Mouse (Mus musculus) embryonic facial prominence, embryonic 12.5 days (tissue): ENCODE measurements around the gene Ank. TPM values are rescaled to one million over a fixed set of nuclear protein-coding genes. Genes with fewer than 3 reads are reported as not detected.

ENCODE experiments used
- ATAC-seq: fragments of 200-750 bp; cut with Nextera tagmentation; 2 replicates; pipeline ENCODE4 v1.8.0; 2017; ENCODE audit not compliant: insufficient number of reproducible peaks, insufficient read depth, low FRiP score, low TSS enrichment
- H3K27ac ChIP-seq: fragments of 300-500 bp; sonication (generic); 2 replicates; pipeline ENCODE4 v1.5.1; 2016; ENCODE audit warnings: mild to moderate bottlenecking
- H3K27me3 ChIP-seq: fragments of 300-500 bp; sonication (generic); 2 replicates; pipeline ENCODE4 v1.6.1; 2016; ENCODE audit warnings: mild to moderate bottlenecking, moderate library complexity
- H3K36me3 ChIP-seq: fragments of 300-500 bp; sonication (generic); 2 replicates; pipeline ENCODE4 v1.6.1; 2016; ENCODE audit warnings: mild to moderate bottlenecking
- H3K4me1 ChIP-seq: fragments of 300-500 bp; sonication (generic); 2 replicates; pipeline ENCODE4 v1.6.1; 2016
- H3K4me2 ChIP-seq: fragments of 300-500 bp; sonication (generic); replicated peaks from 2 replicates; pipeline ENCODE4 v1.6.1; 2016; ENCODE audit warnings: mild to moderate bottlenecking, moderate library complexity
- H3K4me3 ChIP-seq: fragments of 300-500 bp; sonication (generic); 2 replicates; pipeline ENCODE4 v1.5.1; 2016; ENCODE audit warnings: mild to moderate bottlenecking
- H3K9ac ChIP-seq: fragments of 300-500 bp; sonication (generic); 2 replicates; pipeline ENCODE4 v1.6.1; 2016; ENCODE audit warnings: mild to moderate bottlenecking, moderate library complexity
- H3K9me3 ChIP-seq: fragments of 300-500 bp; sonication (generic); 2 replicates; pipeline ENCODE4 v1.6.1; 2016; ENCODE audit warnings: mild to moderate bottlenecking, moderate library complexity
- WGBS: fragments of 180-500 bp; shearing (Covaris S2); methylation state at CpG from one replicate; pipeline ENCODE4 v1.1.7; 2016; 5-methylcytosine and 5-hydroxymethylcytosine counted together
- polyA plus RNA-seq: library from polyadenylated mRNA; unstranded; fragments of >200 nt; fragmentation: Nextera tagmentation; extraction: Ambion mirVana; gene quantifications from 2 replicates; pipeline ENCODE4 v1.2.1, GENCODE M21; 2016

Ank gene
- polyA plus RNA-seq, 1 experiment from 2014 or later: 9.7 TPM

- Histone ChIP-seq H3K4me1 (no peaks in the 10 kb centered on the region), H3K27ac (no peak overlapping the region), H3K27me3 (no peaks in the 10 kb centered on the region), H3K4me3 (no peak overlapping the region), H3K4me2 (no peak overlapping the region), H3K9ac (no peak overlapping the region), H3K36me3 (no peaks in the 10 kb centered on the region), H3K9me3 (no peaks in the 10 kb centered on the region)
- no peak for ATAC-seq
- WGBS: 86% methylated on average over 3 of the region's 3 CpGs
These were observed 116.0 kb downstream of the Ank start for GRCm38 (mm10) chr15:27582428-27582827.

GRCm38 (mm10) chr15:27583042-27583441 is 116.6 kb downstream of the Ank start:
- H3K27ac ChIP-seq: no peak overlapping the region
- no peak for ATAC-seq
- no peaks in the 10 kb centered on the region for H3K27me3 ChIP-seq
- no peaks in the 10 kb centered on the region for H3K36me3 ChIP-seq
- no peaks in the 10 kb centered on the region for H3K4me1 ChIP-seq
- H3K9ac ChIP-seq: no peak overlapping the region
- no peak overlapping the region for H3K4me2 ChIP-seq
- no peak overlapping the region for H3K4me3 ChIP-seq
- WGBS: 79% methylated on average over 4 of the region's 4 CpGs
- H3K9me3 ChIP-seq: no peaks in the 10 kb centered on the region

GRCm38 (mm10) chr15:27583620-27584019 is 117.1 kb downstream of the Ank start:
- Histone ChIP-seq H3K9ac (no peak overlapping the region), H3K27me3 (no peaks in the 10 kb centered on the region), H3K27ac (no peak overlapping the region), H3K4me2 (no peak overlapping the region), H3K36me3 (no peaks in the 10 kb centered on the region), H3K4me3 (no peak overlapping the region), H3K4me1 (no peaks in the 10 kb centered on the region), H3K9me3 (no peaks in the 10 kb centered on the region)
- ATAC-seq: no peak
- WGBS: 93% methylated on average over 6 of the region's 6 CpGs

- no peak overlapping the region for H3K4me3 ChIP-seq
- 78% methylated on average over 4 of the region's 4 CpGs for WGBS
- H3K4me2 ChIP-seq: no peak overlapping the region
- H3K27ac ChIP-seq: no peak overlapping the region
- H3K9ac ChIP-seq: no peak overlapping the region
- peaks cover 8% of the 10 kb centered on the region; the same call in 1 of the 2 replicates for H3K36me3 ChIP-seq
- no peaks in the 10 kb centered on the region for H3K27me3 ChIP-seq
- H3K4me1 ChIP-seq: no peaks in the 10 kb centered on the region
- H3K9me3 ChIP-seq: no peaks in the 10 kb centered on the region
- no peak for ATAC-seq
These were observed 119.1 kb downstream of the Ank start for GRCm38 (mm10) chr15:27585466-27586092.

GRCm38 (mm10) chr15:27586093-27586480 is 119.6 kb downstream of the Ank start:
- no peak overlapping the region for H3K9ac ChIP-seq
- no peak overlapping the region for H3K27ac ChIP-seq
- H3K4me3 ChIP-seq: no peak overlapping the region
- H3K27me3 ChIP-seq: no peaks in the 10 kb centered on the region
- no peak for ATAC-seq
- H3K4me1 ChIP-seq: no peaks in the 10 kb centered on the region
- no peak overlapping the region for H3K4me2 ChIP-seq
- 87% methylated on average over 5 of the region's 5 CpGs for WGBS
- peaks cover 13% of the 10 kb centered on the region for H3K36me3 ChIP-seq
- H3K9me3 ChIP-seq: no peaks in the 10 kb centered on the region

- no peaks in the 10 kb centered on the region for H3K9me3 ChIP-seq
- peaks cover 22% of the 10 kb centered on the region for H3K36me3 ChIP-seq
- no peak overlapping the region for H3K9ac ChIP-seq
- no peaks in the 10 kb centered on the region for H3K4me1 ChIP-seq
- no peaks in the 10 kb centered on the region for H3K27me3 ChIP-seq
- H3K4me2 ChIP-seq: no peak overlapping the region
- H3K27ac ChIP-seq: no peak overlapping the region
- no peak overlapping the region for H3K4me3 ChIP-seq
- ATAC-seq: no peak
- 80% methylated on average over 14 of the region's 14 CpGs for WGBS
These were observed 121.8 kb downstream of the Ank start for GRCm38 (mm10) chr15:27588087-27588826.

- H3K4me1 ChIP-seq: peaks cover 10% of the 10 kb centered on the region
- H3K27me3 ChIP-seq: no peaks in the 10 kb centered on the region
- no peak overlapping the region for H3K4me3 ChIP-seq
- H3K27ac ChIP-seq: no peak overlapping the region
- no peak for ATAC-seq
- H3K9me3 ChIP-seq: no peaks in the 10 kb centered on the region
- peaks cover 31% of the 10 kb centered on the region for H3K36me3 ChIP-seq
- no peak overlapping the region for H3K9ac ChIP-seq
- no peak overlapping the region for H3K4me2 ChIP-seq
- whole genome bisulfite sequencing: 96% methylated on average over 9 of the region's 9 CpGs
These were observed 124.3 kb downstream of the Ank start for GRCm38 (mm10) chr15:27590812-27591211.

- Histone ChIP-seq H3K4me1 (peaks cover 15% of the 10 kb centered on the region), H3K4me2 (no peak overlapping the region), H3K27me3 (no peaks in the 10 kb centered on the region), H3K27ac (no peak overlapping the region), H3K9ac (no peak overlapping the region), H3K4me3 (no peak overlapping the region), H3K9me3 (no peaks in the 10 kb centered on the region), H3K36me3 (peaks cover 31% of the 10 kb centered on the region)
- no peak for ATAC-seq
- 87% methylated on average over 19 of the region's 19 CpGs for WGBS
These were observed 126.3 kb downstream of the Ank start for GRCm38 (mm10) chr15:27592620-27593320.

- H3K9ac ChIP-seq: no peak overlapping the region
- H3K4me2 ChIP-seq: no peak overlapping the region
- H3K27me3 ChIP-seq: no peaks in the 10 kb centered on the region
- peaks cover 15% of the 10 kb centered on the region for H3K4me1 ChIP-seq
- ATAC-seq: no peak
- no peaks in the 10 kb centered on the region for H3K9me3 ChIP-seq
- H3K4me3 ChIP-seq: no peak overlapping the region
- WGBS: 80% methylated on average over 13 of the region's 13 CpGs
- no peak overlapping the region for H3K27ac ChIP-seq
- H3K36me3 ChIP-seq: peaks cover 33% of the 10 kb centered on the region
These were observed 127.2 kb downstream of the Ank start for GRCm38 (mm10) chr15:27593717-27594116.

GRCm38 (mm10) chr15:27594973-27595372 is 128.5 kb downstream of the Ank start:
- no peak overlapping the region for H3K4me3 ChIP-seq
- H3K27me3 ChIP-seq: no peaks in the 10 kb centered on the region
- H3K4me1 ChIP-seq: peaks cover 15% of the 10 kb centered on the region
- WGBS: 38% methylated on average over 4 of the region's 4 CpGs
- no peak overlapping the region for H3K4me2 ChIP-seq
- H3K9ac ChIP-seq: no peak overlapping the region
- H3K27ac ChIP-seq: peak overlapping the region; percentile 73; the same call in 1 of the 2 replicates
- H3K9me3 ChIP-seq: no peaks in the 10 kb centered on the region
- peaks cover 37% of the 10 kb centered on the region for H3K36me3 ChIP-seq
- peak; percentile 74; the same call in 1 of the 2 replicates for ATAC-seq

GRCm38 (mm10) chr15:27595560-27595959 is 129.1 kb downstream of the Ank start:
- H3K9ac ChIP-seq: 0 out of 2 replicates have a peak overlapping the region, but pooled peaks have one; percentile 1
- H3K4me3 ChIP-seq: no peak overlapping the region
- ATAC-seq: no peak
- no peak overlapping the region for H3K4me2 ChIP-seq
- WGBS: 39% methylated on average over 8 of the region's 8 CpGs
- peak overlapping the region; percentile 73 for H3K27ac ChIP-seq
- peaks cover 34% of the 10 kb centered on the region for H3K36me3 ChIP-seq
- H3K9me3 ChIP-seq: no peaks in the 10 kb centered on the region
- no peaks in the 10 kb centered on the region for H3K27me3 ChIP-seq
- H3K4me1 ChIP-seq: peaks cover 15% of the 10 kb centered on the region
